ENCODE assay signal across 11 mouse cellular contexts in genomic region chr4:142674641-142675465, GRCm38 (mm10).
DNase-seq lines count a peak whose midpoint lies in the region; ATAC-seq lines count a peak whose summit lies in the region.
"Had no signal": no experiment of that assay in that cellular context is flagged by ENCODE, and none has a peak within 500 bp of the region (broad histone marks: within the 10 kb centered on the region; RNA-seq: fewer than 3 reads in every experiment).

No protein-coding gene starts in this region.

- H3K4me3 ChIP-seq in midbrain, embryonic 11.5 days (ENCODE audit: low read depth, low read length): no peak overlapping the region
- H3K4me3 ChIP-seq in midbrain, embryonic 14.5 days (replicated peaks; ENCODE audit: low read depth, low read length): no peak overlapping the region
- H3K4me3 ChIP-seq in forebrain, embryonic 16.5 days (replicated peaks; ENCODE audit: low read length): no peak overlapping the region
- H3K4me3 ChIP-seq: erythroblast, embryonic 14.5 days had no signal

- intact Hi-C loops in left cerebral cortex, postnatal 14 days (cut with DNase I): no loop called here

- H3K4me2 ChIP-seq in midbrain, embryonic 11.5 days: no peak overlapping the region
- no peak overlapping the region for H3K4me2 ChIP-seq in midbrain, embryonic 14.5 days (ENCODE audit: low read length)
- no peak overlapping the region for H3K4me2 ChIP-seq in forebrain, embryonic 16.5 days (ENCODE audit: low read length)

- H3K4me1 ChIP-seq in midbrain, embryonic 11.5 days (ENCODE audit: control insufficient read depth, insufficient read depth, low read length): no peaks in the 10 kb centered on the region
- H3K4me1 ChIP-seq in midbrain, embryonic 14.5 days (ENCODE audit: control insufficient read depth, insufficient read depth, low read length): no peaks in the 10 kb centered on the region
- peaks cover 4% of the 10 kb centered on the region; the same call in 1 of the 2 replicates for H3K4me1 ChIP-seq in forebrain, embryonic 16.5 days (replicated peaks; ENCODE audit: control insufficient read depth, insufficient read depth, low read length)

- 80% methylated on average over 22 of the region's 22 CpGs for WGBS in midbrain, embryonic 11.5 days
- 87% methylated on average over 22 of the region's 22 CpGs for WGBS in midbrain, embryonic 14.5 days
- WGBS in forebrain, embryonic 16.5 days: 79% methylated on average over 22 of the region's 22 CpGs

- no peak overlapping the region for H3K9ac ChIP-seq in midbrain, embryonic 11.5 days (ENCODE audit: low read length)
- no peak overlapping the region for H3K9ac ChIP-seq in midbrain, embryonic 14.5 days (replicated peaks; ENCODE audit: low read length)
- H3K9ac ChIP-seq in forebrain, embryonic 16.5 days (replicated peaks; ENCODE audit: low read depth, low read length): no peak overlapping the region

- ATAC-seq in midbrain, embryonic 11.5 days (ENCODE audit: low FRiP score): no peak
- ATAC-seq in midbrain, embryonic 14.5 days (ENCODE audit: low FRiP score, low TSS enrichment): no peak
- ATAC-seq in forebrain, embryonic 16.5 days: no peak
- ATAC-seq: inflammation-experienced regulatory T-cells, adult 6 months had no signal

- H3K27ac ChIP-seq in midbrain, embryonic 11.5 days (ENCODE audit: low read depth, low read length): no peak overlapping the region
- H3K27ac ChIP-seq in midbrain, embryonic 14.5 days (replicated peaks; ENCODE audit: low read depth, low read length): no peak overlapping the region
- no peak overlapping the region for H3K27ac ChIP-seq in forebrain, embryonic 16.5 days (ENCODE audit: low read length)
- H3K27ac ChIP-seq: macrophage had no signal

- DNase-seq in embryo, embryonic 10.5 days (ENCODE audit: low spot score): peak; percentile 17
- DNase-seq in embryo, embryonic 9.5 days (ENCODE audit: extremely low spot score): no peak
- peak; percentile 86 for DNase-seq in midbrain, embryonic 11.5 days (ENCODE audit: low spot score, missing footprints)
- DNase-seq in midbrain, embryonic 14.5 days: no peak
- DNase-seq in heart, adult 9 months (ENCODE audit: low spot score in 2 of 2): peak; percentile 21 to 26
- peak; percentile 8 for DNase-seq in retina, embryonic 14.5 days (ENCODE audit: low spot score)
- DNase-seq in left cerebral cortex, postnatal 14 days (ENCODE audit: low spot score in 2 of 2): no peak

- H3K27me3 ChIP-seq in midbrain, embryonic 11.5 days (ENCODE audit: control insufficient read depth, insufficient read depth, low read length): no peaks in the 10 kb centered on the region
- no peaks in the 10 kb centered on the region for H3K27me3 ChIP-seq in midbrain, embryonic 14.5 days (ENCODE audit: control insufficient read depth, insufficient read depth, low read length)
- no peaks in the 10 kb centered on the region for H3K27me3 ChIP-seq in forebrain, embryonic 16.5 days (replicated peaks; ENCODE audit: control insufficient read depth, insufficient read depth, low read length)

- no peaks in the 10 kb centered on the region for H3K9me3 ChIP-seq in midbrain, embryonic 11.5 days (ENCODE audit: control insufficient read depth, low read length)
- H3K9me3 ChIP-seq in midbrain, embryonic 14.5 days (ENCODE audit: control insufficient read depth, low read length): no peaks in the 10 kb centered on the region
- no peaks in the 10 kb centered on the region for H3K9me3 ChIP-seq in forebrain, embryonic 16.5 days (ENCODE audit: control insufficient read depth, low read length)

- no peaks in the 10 kb centered on the region for H3K36me3 ChIP-seq in midbrain, embryonic 11.5 days (ENCODE audit: control insufficient read depth, insufficient read depth, low read length)
- no peaks in the 10 kb centered on the region for H3K36me3 ChIP-seq in midbrain, embryonic 14.5 days (ENCODE audit: control insufficient read depth, insufficient read depth, low read length)
- H3K36me3 ChIP-seq in forebrain, embryonic 16.5 days (ENCODE audit: control insufficient read depth, insufficient read depth): no peaks in the 10 kb centered on the region

Comparison
In these comparisons a context has a peak if more than half of its experiments do, and no peak if none do; other contexts are left out.
1. DNase-seq: peak in embryo, embryonic 10.5 days (single experiment), midbrain, embryonic 11.5 days (single experiment), heart, adult 9 months (2 of 2) and retina, embryonic 14.5 days (single experiment); none in embryo, embryonic 9.5 days (single experiment), midbrain, embryonic 14.5 days (single experiment) and left cerebral cortex, postnatal 14 days (0 of 2).